Mouse (Mus musculus) MEL (cell line): ENCODE results near the gene Prex1. TPM values are rescaled to one million over a fixed set of nuclear protein-coding genes. Genes with fewer than 3 reads are reported as not detected.

Source experiments
- DNase-seq: peaks from one replicate; pipeline ENCODE4 v3.0.0; 2011; ENCODE audit warnings: low read depth, low spot score
- H3K27ac ChIP-seq: 2 replicates; pipeline ENCODE4 v1.5.1; 2012; ENCODE audit warnings: low read depth, mild to moderate bottlenecking, control low read depth, low read length, moderate library complexity; ENCODE audit not compliant: control insufficient read depth
- H3K27me3 ChIP-seq, 2 experiments: fragments of 150-350 bp in 1 of 2; sonication (generic) in 1 of 2; 2 replicates each; pipeline ENCODE4 v1.6.1; 2012; ENCODE audit warnings: low read length in 2 of 2, mild to moderate bottlenecking in 2 of 2, improper control_type of control experiment in 1 of 2, moderate library complexity in 1 of 2; ENCODE audit not compliant: insufficient read depth in 2 of 2, control insufficient read depth in 1 of 2
- H3K36me3 ChIP-seq, 2 experiments: 2 replicates each; pipeline ENCODE4 v1.6.1; 2012 to 2014; ENCODE audit warnings: low read length in 2 of 2, improper control_type of control experiment in 1 of 2, inconsistent platforms in 1 of 2, mild to moderate bottlenecking in 1 of 2; ENCODE audit not compliant: insufficient read depth in 2 of 2, control insufficient read depth in 1 of 2
- H3K4me1 ChIP-seq, 2 experiments: fragments of 150-350 bp in 1 of 2; sonication (generic) in 1 of 2; 2 replicates each; pipeline ENCODE4 v1.6.1; 2012; ENCODE audit warnings: low read length in 2 of 2, improper control_type of control experiment in 1 of 2, mild to moderate bottlenecking in 1 of 2; ENCODE audit not compliant: insufficient read depth in 2 of 2, control insufficient read depth in 1 of 2
- H3K4me3 ChIP-seq, 2 experiments: fragments of 150-350 bp in 1 of 2; sonication (generic) in 1 of 2; 2 replicates each; pipeline ENCODE4 v1.5.1; 2012; ENCODE audit warnings: low read depth in 2 of 2, low read length in 2 of 2, mild to moderate bottlenecking in 2 of 2, moderate library complexity in 2 of 2, control low read depth in 1 of 2, improper control_type of control experiment in 1 of 2; ENCODE audit not compliant: control insufficient read depth in 1 of 2, insufficient read depth in 1 of 2
- H3K79me2 ChIP-seq: 2 replicates; pipeline ENCODE4 v1.6.1; 2012; ENCODE audit warnings: mild to moderate bottlenecking, low read length, moderate library complexity; ENCODE audit not compliant: control insufficient read depth, poor library complexity, insufficient read depth
- H3K9ac ChIP-seq: 2 replicates; pipeline ENCODE4 v1.6.1; 2012; ENCODE audit warnings: low read depth, mild to moderate bottlenecking, control low read depth, low read length, moderate library complexity; ENCODE audit not compliant: control insufficient read depth, poor library complexity, severe bottlenecking
- H3K9me3 ChIP-seq: fragments of 150-350 bp; sonication (generic); replicated peaks from 2 replicates; pipeline ENCODE4 v1.6.1; 2012; ENCODE audit warnings: mild to moderate bottlenecking, low read length, improper control_type of control experiment, moderate library complexity; ENCODE audit not compliant: insufficient read depth
- BHLHE40 ChIP-seq: IDR thresholded peaks from 2 replicates; pipeline ENCODE4 v1.6.1; 2012; ENCODE audit warnings: low read depth, mild to moderate bottlenecking, inconsistent platforms, low read length, improper control_type of control experiment, borderline replicate concordance
- CHD2 ChIP-seq: IDR thresholded peaks from 2 replicates; pipeline ENCODE4 v1.6.1; 2011; ENCODE audit warnings: low read length, improper control_type of control experiment
- CTCF ChIP-seq, 3 experiments: IDR thresholded peaks in 2 of 3; conservative IDR thresholded peaks in 1 of 3; 2 replicates each; pipeline ENCODE4 v1.5.1; 2011 to 2012; ENCODE audit warnings: low read length in 3 of 3, low read depth in 2 of 3, mild to moderate bottlenecking in 2 of 3, improper control_type of control experiment in 1 of 3, inconsistent platforms in 1 of 3, mixed read lengths in 1 of 3, moderate library complexity in 1 of 3; ENCODE audit not compliant: control insufficient read depth in 1 of 3, insufficient read depth in 1 of 3, poor library complexity in 1 of 3, severe bottlenecking in 1 of 3
- GATA1 ChIP-seq: IDR thresholded peaks from 2 replicates; pipeline ENCODE4 v1.6.1; 2011; ENCODE audit warnings: low read depth, low read length, improper control_type of control experiment
- KAT2A ChIP-seq: conservative IDR thresholded peaks from 2 replicates; pipeline ENCODE4 v1.6.1; 2012; ENCODE audit warnings: low read depth, low read length, improper control_type of control experiment, inconsistent platforms
- MAFK ChIP-seq: IDR thresholded peaks from 2 replicates; pipeline ENCODE4 v1.6.1; 2011; ENCODE audit warnings: low read depth, mild to moderate bottlenecking, low read length, improper control_type of control experiment, borderline replicate concordance
- MAZ ChIP-seq: IDR thresholded peaks from 2 replicates; pipeline ENCODE4 v1.6.1; 2012; ENCODE audit warnings: low read depth, mild to moderate bottlenecking, inconsistent platforms, low read length, improper control_type of control experiment
- MYC ChIP-seq: IDR thresholded peaks from 2 replicates; pipeline ENCODE4 v1.6.1; 2011; ENCODE audit warnings: low read depth, mild to moderate bottlenecking, low read length, improper control_type of control experiment, moderate library complexity
- NELFE ChIP-seq: IDR thresholded peaks from 2 replicates; pipeline ENCODE4 v1.6.1; 2011; ENCODE audit warnings: low read depth, low read length, improper control_type of control experiment
- POLR2AphosphoS5 ChIP-seq: IDR thresholded peaks from 2 replicates; pipeline ENCODE4 v1.6.1; 2012; ENCODE audit warnings: low read depth, borderline replicate concordance, mild to moderate bottlenecking, inconsistent platforms, low read length, moderate library complexity, mixed read lengths
- RAD21 ChIP-seq: IDR thresholded peaks from 2 replicates; pipeline ENCODE4 v1.6.1; 2011; ENCODE audit warnings: mild to moderate bottlenecking, low read depth, low read length, improper control_type of control experiment
- RCOR1 ChIP-seq: IDR thresholded peaks from 2 replicates; pipeline ENCODE4 v1.6.1; 2012; ENCODE audit warnings: low read depth, mild to moderate bottlenecking, inconsistent platforms, low read length, improper control_type of control experiment
- SMC3 ChIP-seq: IDR thresholded peaks from 2 replicates; pipeline ENCODE4 v1.6.1; 2011; ENCODE audit warnings: low read depth, low read length, improper control_type of control experiment
- TAL1 ChIP-seq: IDR thresholded peaks from 2 replicates; pipeline ENCODE4 v1.6.1; 2012; ENCODE audit warnings: mild to moderate bottlenecking, inconsistent platforms, low read length, moderate library complexity, mixed read lengths
- USF1 ChIP-seq: IDR thresholded peaks from 2 replicates; pipeline ENCODE4 v1.6.1; 2014; ENCODE audit warnings: low read depth, mild to moderate bottlenecking, inconsistent platforms, low read length, improper control_type of control experiment, moderate library complexity
- USF2 ChIP-seq, 2 experiments: IDR thresholded peaks; 2 replicates each; pipeline ENCODE4 v1.6.1; 2011 to 2012; ENCODE audit warnings: improper control_type of control experiment in 2 of 2, low read length in 2 of 2, borderline replicate concordance in 1 of 2, inconsistent platforms in 1 of 2, low read depth in 1 of 2, mild to moderate bottlenecking in 1 of 2; ENCODE audit not compliant: insufficient read depth in 1 of 2
- ZNF384 ChIP-seq: IDR thresholded peaks from 2 replicates; pipeline ENCODE4 v1.6.1; 2012; ENCODE audit warnings: low read depth, mild to moderate bottlenecking, inconsistent platforms, low read length, improper control_type of control experiment
- polyA plus RNA-seq, 2 experiments: library from polyadenylated mRNA; stranded (reverse) in 1 of 2; unstranded in 1 of 2; fragments of >175 nt in 1 of 2; fragments of >200 nt in 1 of 2; gene quantifications; 2 replicates each; pipeline versions ENCODE4 v1.2.1 to v1.2.4; 2012; ENCODE audit warnings: low replicate concordance in 2 of 2, low read depth in 1 of 2; ENCODE audit not compliant: insufficient read length in 2 of 2, insufficient read depth in 1 of 2, missing spikeins in 1 of 2
- total RNA-seq: library from RNA; depleted of rRNA; stranded (reverse); fragments of 300-350 nt; gene quantifications from 2 replicates; pipeline ENCODE4 v1.2.3, GENCODE M21; 2012

Prex1 gene
- total and polyA plus RNA-seq, 3 experiments = 8.0 to 33.1 (median 15.8) TPM

- H3K27me3 ChIP-seq = no peaks in the 10 kb centered on the region
- no peak overlapping the region for H3K9ac ChIP-seq
- DNase-seq = no peak
- H3K4me3 ChIP-seq = no peak overlapping the region
- H3K4me1 ChIP-seq = peaks cover 7 to 20% of the 10 kb centered on the region in 2 experiments
- H3K9me3 ChIP-seq = no peaks in the 10 kb centered on the region
- peaks cover 0 to 9% of the 10 kb centered on the region in 2 experiments; a peak in 2 of 4 replicates for H3K36me3 ChIP-seq
- TF ChIP-seq CHD2 (no peak), RAD21 (no peak), KAT2A (no peak), USF2 (IDR thresholded peaks at IDR 0.05; ENCODE audit: borderline replicate concordance in 1 of 2, insufficient read depth in 1 of 2, low read depth in 1 of 2, low read length in 2 of 2) (no peak), GATA1 (no peak), BHLHE40 (no peak), MAFK (no peak), ZNF384 (no peak), SMC3 (no peak), USF1 (no peak), CTCF (IDR thresholded peaks at IDR 0.05 in 2 of 3, conservative IDR thresholded peaks at IDR 0.05 in 1 of 3; ENCODE audit: control insufficient read depth in 1 of 3, insufficient read depth in 1 of 3, low read depth in 2 of 3, low read length in 3 of 3, poor library complexity in 1 of 3, severe bottlenecking in 1 of 3) (no peak), POLR2AphosphoS5 (no peak), TAL1 (no peak)
- TF ChIP-seq, all 39 proteins: peak for 0
- Histone ChIP-seq H3K79me2 (no peaks in the 10 kb centered on the region), H3K27ac (no peak overlapping the region)
These were observed 6.8 kb upstream of the Prex1 start for GRCm38 (mm10) chr2:166720416-166720815.

- no peak for DNase-seq
- Histone ChIP-seq H3K27me3 (no peaks in the 10 kb centered on the region), H3K27ac (no peak overlapping the region; the same call in 1 of the 2 replicates), H3K9me3 (no peaks in the 10 kb centered on the region), H3K9ac (no peak overlapping the region), H3K36me3 (peaks cover 0 to 9% of the 10 kb centered on the region in 2 experiments; a peak in 2 of 4 replicates), H3K4me1 (peaks cover 7 to 22% of the 10 kb centered on the region in 2 experiments), H3K79me2 (no peaks in the 10 kb centered on the region), H3K4me3 (no peak overlapping the region)
- no peak for TF ChIP-seq NELFE
- 0 out of 2 replicates have a peak, but pooled peaks have one; percentile 1 for TF ChIP-seq MYC
- no peak for TF ChIP-seq MAZ
- no peak for TF ChIP-seq RCOR1
- TF ChIP-seq TAL1 = no peak
These were observed 6.3 kb upstream of the Prex1 start for GRCm38 (mm10) chr2:166719930-166720305.
